Mouse (Mus musculus) v-Abl transformed pro-B cells (cell line): Measurements from ENCODE around the gene Cap2.

Experiments
- in situ Hi-C, 2 experiments: fragments of 400-800 bp; cut with MboI; formaldehyde crosslinking; loops; one replicate each; pipeline ENCODE4 v1.15.1; 2025; ENCODE audit not compliant: unreplicated experiment in 2 of 2

Cap2 gene

DNA sequence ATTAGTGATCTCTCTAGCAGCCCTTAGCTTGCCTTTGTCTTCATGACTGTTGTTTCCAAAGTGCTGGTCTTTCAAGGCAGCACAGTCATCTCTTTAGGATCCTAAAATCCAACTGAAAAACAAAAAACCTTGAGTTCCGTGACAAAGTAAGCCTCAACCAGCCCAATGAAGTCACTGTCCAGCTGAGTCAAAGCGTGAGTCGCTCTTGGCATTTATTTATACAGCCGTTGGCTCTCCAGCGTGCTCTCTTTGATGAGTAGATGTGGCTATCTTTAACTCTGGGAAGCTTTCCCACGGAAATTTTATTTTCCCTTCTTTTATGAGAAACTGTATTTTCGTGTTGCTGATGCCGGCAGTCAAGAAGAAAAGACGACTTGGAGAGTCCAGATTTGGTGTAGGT lies 125.0 kb downstream of the Cap2 start:
- in situ Hi-C loops: loop anchor here in 1 of 2 experiments (25.0 kb wide), 1 partner anchor 1089 kb away; no protein-coding TSS in a partner anchor

- in situ Hi-C loops: loop anchor here in 1 of 2 experiments (25.0 kb wide), 1 partner anchor 1091 kb away; no protein-coding TSS in a partner anchor
Measured at GRCm38 (mm10) chr13:46627841-46628240, 126.2 kb downstream of the Cap2 start.

DNA sequence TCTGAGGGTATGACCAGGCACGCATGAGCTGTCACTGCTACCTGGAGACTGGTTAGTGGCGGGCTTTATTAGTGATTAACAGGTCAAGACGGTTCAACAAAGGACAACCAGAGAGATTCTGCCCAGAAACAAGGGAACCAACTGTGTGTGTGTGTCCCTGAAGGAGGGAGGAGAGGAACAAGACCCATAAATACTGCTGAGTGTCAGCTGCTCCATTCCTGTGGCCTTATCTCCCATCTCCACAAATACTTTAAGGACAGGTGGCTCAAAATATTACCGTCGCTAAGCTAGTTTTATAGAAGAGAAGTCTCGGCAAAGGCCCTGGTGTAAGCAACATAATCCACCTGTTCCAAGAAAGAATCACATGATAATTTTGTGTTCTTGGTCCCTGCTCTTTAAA lies 127.7 kb downstream of the Cap2 start:
- in situ Hi-C loops: loop anchor here in 1 of 2 experiments (25.0 kb wide), 1 partner anchor 1092 kb away; no protein-coding TSS in a partner anchor

GRCm38 (mm10) chr13:46632796-46633195 lies 131.1 kb downstream of the Cap2 start:
- in situ Hi-C loops: loop anchor here in 1 of 2 experiments (25.0 kb wide), 1 partner anchor 1095 kb away; no protein-coding TSS in a partner anchor

DNA sequence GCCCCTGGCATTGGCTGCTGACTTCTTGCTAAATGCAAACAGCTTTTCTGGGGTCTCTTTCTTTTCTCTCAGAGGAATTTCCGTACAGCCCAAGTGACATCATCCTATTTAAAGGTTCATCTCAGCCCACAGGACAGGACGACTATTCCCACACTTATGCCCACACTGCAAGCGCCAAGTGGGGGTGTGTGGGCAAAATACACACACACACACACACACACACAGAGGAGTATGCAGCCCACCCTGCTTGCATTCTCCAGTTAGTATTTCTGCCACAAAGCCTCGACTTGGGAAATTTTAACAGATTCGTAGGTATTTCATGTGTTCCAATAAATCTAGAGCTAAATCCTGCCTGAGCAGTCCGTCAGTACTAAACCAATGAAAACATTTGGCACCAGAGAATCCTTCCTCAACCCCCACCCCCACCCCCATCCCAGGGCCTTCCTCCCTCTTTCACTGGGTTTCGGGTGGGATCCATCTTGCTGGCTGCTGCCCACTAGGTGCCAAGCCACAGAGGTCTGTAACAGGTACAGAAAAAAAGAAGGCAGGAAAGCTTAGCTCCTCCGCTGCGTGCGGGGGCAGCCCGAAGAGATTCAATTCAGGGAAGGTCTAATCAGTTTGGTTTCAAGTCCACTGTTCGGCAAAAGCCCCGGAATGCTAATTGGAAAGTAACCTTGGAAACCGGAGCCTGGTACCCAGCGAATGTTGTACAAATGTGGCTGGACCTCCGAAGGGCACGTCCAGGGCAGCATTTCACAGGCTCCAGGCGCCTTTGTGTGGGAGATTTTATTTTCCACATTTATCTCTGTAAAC lies 131.9 kb downstream of the Cap2 start:
- in situ Hi-C loops: loop anchor here in 1 of 2 experiments (25.0 kb wide), 1 partner anchor 1096 kb away; no protein-coding TSS in a partner anchor

- in situ Hi-C loops: loop anchor here in 1 of 2 experiments (25.0 kb wide), 1 partner anchor 1097 kb away; no protein-coding TSS in a partner anchor
Measured at GRCm38 (mm10) chr13:46634133-46634488, 132.5 kb downstream of the Cap2 start.

DNA sequence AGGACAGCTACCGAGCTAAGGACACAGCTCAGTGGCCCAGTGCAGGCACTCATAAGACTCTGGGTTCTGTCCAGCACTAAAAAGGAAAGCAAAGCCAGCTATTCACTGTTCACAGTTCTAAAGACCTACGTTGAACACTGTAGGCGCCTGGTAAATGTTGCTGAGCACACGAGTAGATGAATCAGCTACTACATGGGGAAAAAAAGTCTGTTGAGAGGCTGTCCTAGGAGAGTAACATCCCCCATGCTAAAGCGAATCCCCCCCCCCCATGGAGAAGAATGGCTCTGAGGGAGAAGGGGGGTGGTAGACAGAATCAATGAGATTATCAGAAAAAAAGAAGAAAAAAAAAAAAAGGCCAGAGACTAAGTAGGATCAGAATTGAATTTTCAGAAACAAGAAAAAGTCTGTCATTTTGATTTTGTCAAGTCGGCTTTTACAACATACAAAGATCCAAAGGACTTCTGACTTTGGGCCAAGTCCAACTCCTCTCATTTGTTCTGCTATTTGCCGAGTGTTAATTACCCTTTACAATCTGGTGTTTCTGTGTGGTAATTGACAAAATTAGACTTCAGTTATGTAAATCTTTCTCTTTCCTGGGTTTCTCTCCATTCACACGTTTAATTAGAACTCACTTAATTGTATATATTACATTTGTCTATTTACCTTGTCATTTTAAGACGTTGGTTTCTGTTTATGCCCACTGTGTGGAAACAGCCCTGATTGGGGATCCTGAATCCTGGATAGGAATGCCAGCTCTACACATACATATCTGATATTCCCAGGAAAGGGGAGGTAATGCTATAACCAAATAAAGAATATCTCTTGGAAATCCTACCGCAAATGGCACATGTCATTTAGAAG lies 139.2 kb downstream of the Cap2 start:
- in situ Hi-C loops: loop anchor here in 1 of 2 experiments (25.0 kb wide), 1 partner anchor 1104 kb away; no protein-coding TSS in a partner anchor

- in situ Hi-C loops: loop anchor here in 1 of 2 experiments (25.0 kb wide), 1 partner anchor 1105 kb away; no protein-coding TSS in a partner anchor
Measured at GRCm38 (mm10) chr13:46642318-46642717, 140.7 kb downstream of the Cap2 start.

- in situ Hi-C loops: loop anchor here in 1 of 2 experiments (25.0 kb wide), 1 partner anchor 1107 kb away; no protein-coding TSS in a partner anchor
Measured at GRCm38 (mm10) chr13:46644175-46644574, 142.5 kb downstream of the Cap2 start.

DNA sequence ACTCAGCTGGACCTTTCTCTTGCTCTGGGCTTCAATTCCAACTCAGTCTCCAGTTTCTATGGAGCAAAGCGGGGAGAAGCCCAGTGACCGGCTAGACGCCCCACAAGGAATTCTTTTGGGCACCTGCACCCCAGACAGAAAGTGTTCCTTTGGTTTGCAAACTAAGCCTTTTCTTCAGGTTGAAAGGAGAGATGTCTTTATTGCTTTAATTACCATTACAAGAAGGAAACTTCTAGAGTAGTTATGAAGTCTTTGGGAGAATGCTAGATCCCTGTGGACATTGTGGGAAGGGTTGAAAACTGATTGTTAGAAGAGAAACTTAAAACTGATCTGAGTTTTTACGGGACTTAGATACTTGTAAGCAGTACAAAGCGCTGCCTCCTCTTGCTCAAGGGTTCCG lies 143.8 kb downstream of the Cap2 start:
- in situ Hi-C loops: loop anchor here in 1 of 2 experiments (25.0 kb wide), 1 partner anchor 1108 kb away; no protein-coding TSS in a partner anchor

- in situ Hi-C loops: loop anchor here (25.0 kb wide), 1 partner anchor 385 kb away; the partner anchor contains the start of genes Kdm1b (in 2 of the 2) and Tpmt (in 2 of the 2)
Measured at GRCm38 (mm10) chr13:46651853-46652252, 150.2 kb downstream of the Cap2 start.

- in situ Hi-C loops: loop anchor here (25.0 kb wide), 1 partner anchor 385 kb away; the partner anchor contains the start of genes Kdm1b (in 2 of the 2) and Tpmt (in 2 of the 2)
Measured at GRCm38 (mm10) chr13:46652671-46653070, 151.0 kb downstream of the Cap2 start.

DNA sequence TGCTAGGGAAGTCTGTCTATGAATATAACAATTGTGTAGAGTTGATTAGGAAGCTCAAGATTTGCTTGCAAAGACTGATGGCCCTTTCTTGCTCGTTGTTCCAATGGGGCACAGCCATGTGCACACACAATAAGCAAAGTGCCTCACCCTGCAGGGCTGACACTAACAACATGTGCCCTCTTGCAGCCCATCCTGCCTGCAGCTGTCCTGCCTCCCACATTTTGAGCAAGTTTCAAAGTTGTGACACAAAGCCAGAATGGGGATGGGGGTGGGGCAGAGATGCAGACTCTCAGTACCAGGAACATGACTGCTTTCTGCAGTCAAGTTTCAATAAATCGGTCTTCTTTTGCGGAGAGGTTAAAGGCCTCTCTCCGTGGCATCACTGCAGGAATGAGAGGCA lies 152.0 kb downstream of the Cap2 start:
- in situ Hi-C loops: loop anchor here (25.0 kb wide), 1 partner anchor 384 kb away; the partner anchor contains the start of genes Kdm1b (in 2 of the 2) and Tpmt (in 2 of the 2)

GRCm38 (mm10) chr13:46654566-46654965 lies 152.9 kb downstream of the Cap2 start:
- in situ Hi-C loops: loop anchor here (25.0 kb wide), 1 partner anchor 383 kb away; the partner anchor contains the start of genes Kdm1b (in 2 of the 2) and Tpmt (in 2 of the 2)

GRCm38 (mm10) chr13:46659211-46659610 lies 157.6 kb downstream of the Cap2 start:
- in situ Hi-C loops: loop anchor here (25.0 kb wide), 1 partner anchor 378 kb away; the partner anchor contains the start of genes Kdm1b (in 2 of the 2) and Tpmt (in 2 of the 2)

GRCm38 (mm10) chr13:46663461-46663964 lies 161.9 kb downstream of the Cap2 start:
- in situ Hi-C loops: loop anchor here (10.0 to 25.0 kb wide), 2 partner anchors 131 to 374 kb away; partner anchors contain the start of genes Kdm1b (in 2 of the 2) and Tpmt (in 2 of the 2)

- in situ Hi-C loops: loop anchor here (10.0 to 25.0 kb wide), 2 partner anchors 126 to 368 kb away; partner anchors contain the start of genes Kdm1b (in 2 of the 2) and Tpmt (in 2 of the 2)
Measured at GRCm38 (mm10) chr13:46669048-46669619, 167.5 kb downstream of the Cap2 start, which contains the start of gene Fam8a1. TSS of gene Fam8a1 (plus strand) at chr13:46669522.

- in situ Hi-C loops: loop anchor here (10.0 to 25.0 kb wide), 3 partner anchors 55 to 368 kb away; partner anchors contain the start of genes Kdm1b (in 2 of the 2), Tpmt (in 2 of the 2) and Nup153 (in 1 of the 2)
Measured at GRCm38 (mm10) chr13:46669620-46670271, 168.1 kb downstream of the Cap2 start.
